Mouse (Mus musculus): ENCODE data around the gene Adm2.

GRCm38 (mm10) chr15:89277366-89277765, 45.2 kb upstream of the Adm2 start:
- TF ChIP-seq CTCF (IDR thresholded peaks at IDR 0.05; ENCODE audit: low read depth, low read length): no peak
- TF ChIP-seq TAL1 (conservative IDR thresholded peaks at IDR 0.05; ENCODE audit: low read depth, low read length): no peak
- TF ChIP-seq GATA2 (IDR thresholded peaks at IDR 0.05; ENCODE audit: borderline replicate concordance, low read depth, low read length): no peak
- no peak for TF ChIP-seq GATA1 (IDR thresholded peaks at IDR 0.05; ENCODE audit: borderline replicate concordance, low read length)
